Mouse (Mus musculus) thymus, postnatal 0 days (tissue): Measurements from ENCODE around the gene Gm29106. TPM values are rescaled to one million over a fixed set of nuclear protein-coding genes. Genes with fewer than 3 reads are reported as not detected.
"Not testable (repeated sequence)": the region's sequence is repeated elsewhere in the genome, so short reads cannot be mapped to it uniquely, and the experiment has no call there.

Experiments
- DNase-seq: peaks from one replicate; pipeline ENCODE4 v3.0.0-alpha.2; 2015; ENCODE audit warnings: low spot score
- polyA plus RNA-seq: library from polyadenylated mRNA; unstranded; fragments of >200 nt; fragmentation: Nextera tagmentation; extraction: Ambion mirVana; gene quantifications from 2 replicates; pipeline ENCODE4 v1.2.1, GENCODE M21; 2015

Gene Gm29106
- polyA plus RNA-seq, result 0.03 TPM in 1 of 2 replicates, not detected in the other

DNA sequence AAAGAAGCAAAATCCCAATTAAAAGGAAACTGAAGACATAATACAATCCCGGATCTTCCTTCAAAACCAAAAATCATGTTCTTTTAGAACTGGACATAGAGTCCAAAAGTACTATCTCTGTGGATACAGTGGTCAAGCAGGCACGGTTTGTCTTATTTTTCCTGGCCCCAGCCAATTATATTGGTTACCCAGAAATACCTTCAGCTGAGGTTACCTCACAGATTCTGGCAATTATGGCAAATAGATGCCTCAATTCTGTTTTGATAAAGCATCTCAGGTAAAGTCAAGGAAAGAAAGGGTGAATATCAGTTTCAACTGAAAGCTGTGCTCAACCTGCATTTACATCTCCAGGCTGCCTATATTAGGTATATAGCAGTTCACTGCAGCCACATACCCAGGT, at the start of gene Gm29106:
Gene Gm29106, plus strand, starts transcription at position 301 of the 400 bp plus-strand sequence.
- not testable (repeated sequence) for DNase-seq

DNA sequence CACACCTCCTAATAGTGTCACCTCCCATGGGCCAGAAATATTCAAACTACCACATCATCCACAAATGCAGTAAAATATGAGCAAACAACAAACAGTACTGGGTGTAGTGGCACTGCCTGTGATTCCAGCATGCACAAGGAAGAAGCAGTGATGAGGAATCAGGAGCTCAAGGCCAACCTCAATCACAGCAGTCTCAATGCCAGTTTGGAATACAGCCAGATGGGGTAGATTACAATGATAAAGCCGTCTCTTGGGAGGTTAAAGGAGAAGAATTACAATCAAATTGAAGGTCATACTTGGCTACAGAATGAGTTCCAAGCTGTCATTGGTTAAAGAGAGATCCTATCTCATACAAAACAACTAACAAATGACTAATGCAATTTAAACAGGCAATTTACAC, 52.2 kb downstream of the Gm29106 start:
- DNase-seq, result no peak

DNA sequence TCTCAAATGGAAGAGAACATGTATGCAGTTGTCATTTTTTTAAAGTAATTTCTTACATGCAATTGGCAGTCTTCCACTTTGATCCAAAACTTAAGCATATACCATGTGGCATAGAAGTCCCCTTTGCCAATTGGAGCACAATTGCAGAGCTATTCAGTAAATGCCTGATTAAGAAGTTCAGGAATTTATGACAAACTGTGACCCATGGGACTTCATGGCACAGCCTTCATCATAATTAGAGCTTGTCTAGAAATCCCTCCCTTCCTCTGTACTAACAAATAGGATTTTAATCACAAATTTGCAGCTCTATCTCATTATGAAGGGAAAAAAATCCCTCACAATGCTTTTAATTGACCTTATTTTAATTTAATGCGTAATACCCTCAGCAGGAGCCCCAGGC, 59.7 kb downstream of the Gm29106 start:
- no peak for DNase-seq

Other genes with a start within 250 kb of the Gm29106 start
- gene Gm28168, start 248.5 kb upstream of the Gm29106 start, polyA plus RNA-seq, result not detected in 2 replicates
- not detected in 2 replicates for gene Gm7145, start 210.6 kb upstream of the Gm29106 start, polyA plus RNA-seq
- 308 and 313 TPM in 2 replicates for gene Tsn, start 135.2 kb downstream of the Gm29106 start, polyA plus RNA-seq
- 105 and 106 TPM in 2 replicates for gene Nifk, start 145.3 kb downstream of the Gm29106 start, polyA plus RNA-seq
- 21.0 and 31.0 TPM in 2 replicates for gene Clasp1, start 212.5 kb downstream of the Gm29106 start, polyA plus RNA-seq